Mouse (Mus musculus) lung, postnatal 10 days (tissue): ENCODE data around the gene Shc3.

ENCODE experiments used
- DNase-seq: peaks from one replicate; pipeline ENCODE4 v3.0.0; 2021

Shc3 gene

GRCm38 (mm10) chr13:51479826-51480225 is 89.4 kb downstream of the Shc3 start:
- DNase-seq, result no peak

GRCm38 (mm10) chr13:51476991-51477390 is 92.2 kb downstream of the Shc3 start:
- DNase-seq, result no peak

- no peak for DNase-seq
These were observed 100.4 kb downstream of the Shc3 start for GRCm38 (mm10) chr13:51468697-51469250.

GRCm38 (mm10) chr13:51466117-51466841 is 102.9 kb downstream of the Shc3 start:
- no peak for DNase-seq

GRCm38 (mm10) chr13:51464294-51464693 is 104.9 kb downstream of the Shc3 start:
- no peak for DNase-seq

- DNase-seq, result no peak
These were observed 112.9 kb downstream of the Shc3 start for GRCm38 (mm10) chr13:51456190-51456878.

GRCm38 (mm10) chr13:51446550-51446949 is 122.7 kb downstream of the Shc3 start:
- DNase-seq, result no peak

GRCm38 (mm10) chr13:51442922-51443321 is 126.3 kb downstream of the Shc3 start:
- DNase-seq, result no peak

- no peak for DNase-seq
These were observed 131.8 kb downstream of the Shc3 start for GRCm38 (mm10) chr13:51437105-51438085.

GRCm38 (mm10) chr13:51435146-51435545 is 134.1 kb downstream of the Shc3 start:
- no peak for DNase-seq

- DNase-seq, result no peak
These were observed 134.8 kb downstream of the Shc3 start for GRCm38 (mm10) chr13:51434460-51434859.

- no peak for DNase-seq
These were observed 135.8 kb downstream of the Shc3 start for GRCm38 (mm10) chr13:51433371-51433770.

GRCm38 (mm10) chr13:51425662-51426443 is 143.4 kb downstream of the Shc3 start:
- no peak for DNase-seq

GRCm38 (mm10) chr13:51424647-51425046 is 144.6 kb downstream of the Shc3 start:
- peak; percentile 77 for DNase-seq

- no peak for DNase-seq
These were observed 145.6 kb downstream of the Shc3 start for GRCm38 (mm10) chr13:51423647-51424046.

GRCm38 (mm10) chr13:51420861-51421260 is 148.4 kb downstream of the Shc3 start:
- no peak for DNase-seq

GRCm38 (mm10) chr13:51419501-51419900 is 149.7 kb downstream of the Shc3 start:
- DNase-seq, result no peak

- DNase-seq, result no peak
These were observed 150.2 kb downstream of the Shc3 start for GRCm38 (mm10) chr13:51418942-51419451.

GRCm38 (mm10) chr13:51418268-51418941 is 150.8 kb downstream of the Shc3 start:
- DNase-seq, result peak; percentile 95

- DNase-seq, result no peak
These were observed 151.4 kb downstream of the Shc3 start for GRCm38 (mm10) chr13:51417796-51418195.

GRCm38 (mm10) chr13:51416727-51417126 is 152.5 kb downstream of the Shc3 start:
- no peak for DNase-seq
